In the genomic region with DNA sequence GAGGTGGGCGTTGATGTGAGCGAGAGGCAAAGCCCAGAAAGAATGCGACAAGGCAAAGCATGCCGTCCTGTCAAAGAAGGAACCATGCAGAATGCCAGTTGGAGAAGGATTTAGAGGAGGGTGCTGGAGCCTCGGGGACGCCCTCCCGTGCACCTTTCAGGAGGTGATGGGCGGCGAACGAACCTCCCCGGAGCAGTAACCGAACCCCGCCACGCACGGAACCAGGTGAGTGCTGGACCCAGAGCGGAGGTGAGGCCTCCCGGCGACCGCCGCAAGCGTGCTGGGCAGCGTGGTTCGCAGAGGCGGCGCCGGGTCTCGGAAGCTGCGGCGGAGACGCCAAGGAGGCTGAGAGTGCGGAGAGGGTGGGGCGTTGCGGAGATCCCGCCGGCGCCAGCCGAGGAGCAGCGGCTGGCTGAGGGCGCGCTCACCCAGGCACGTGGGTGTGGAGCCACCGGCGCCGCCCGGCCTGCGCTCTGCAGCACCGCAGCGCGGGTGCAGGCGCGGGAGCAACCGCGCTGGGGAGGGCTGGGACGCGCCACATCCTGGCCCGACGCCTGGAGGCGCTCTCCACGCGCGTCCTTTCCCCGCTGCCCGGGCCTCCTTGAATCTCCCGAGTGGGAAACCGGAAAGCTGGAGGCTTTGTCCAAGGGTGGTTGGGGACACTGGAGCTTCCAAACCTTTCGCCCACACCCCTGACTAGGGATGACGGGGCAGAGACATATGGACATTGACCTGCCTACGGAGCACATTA, we compare ENCODE assay signal across 7 mouse cellular contexts.
DNase-seq lines count a peak whose midpoint lies in the region; ATAC-seq and TF ChIP-seq lines count a peak whose summit lies in the region.

No protein-coding gene starts in this region.

- no peaks in the 10 kb centered on the region for H3K4me1 ChIP-seq in liver, postnatal 0 days (ENCODE audit: insufficient read depth)
- H3K4me1 ChIP-seq in embryonic facial prominence, embryonic 13.5 days, result peaks cover 36% of the 10 kb centered on the region
- H3K4me1 ChIP-seq in heart, postnatal 0 days (ENCODE audit: control insufficient read depth, insufficient read depth), result peaks cover 3% of the 10 kb centered on the region; the same call in 1 of the 2 replicates
- H3K4me1 ChIP-seq in limb, embryonic 13.5 days, result peaks cover 33% of the 10 kb centered on the region

- TF ChIP-seq EP300 in liver, postnatal 0 days (IDR thresholded peaks at IDR 0.05; ENCODE audit: low read depth), result no peak
- no peak for TF ChIP-seq EP300 in heart, postnatal 0 days (IDR thresholded peaks at IDR 0.05; ENCODE audit: low read depth)

- H3K36me3 ChIP-seq in liver, postnatal 0 days (replicated peaks; ENCODE audit: insufficient read depth, low read length), result no peaks in the 10 kb centered on the region
- no peaks in the 10 kb centered on the region for H3K36me3 ChIP-seq in embryonic facial prominence, embryonic 13.5 days
- H3K36me3 ChIP-seq in heart, postnatal 0 days (replicated peaks; ENCODE audit: control insufficient read depth, insufficient read depth, low read length), result no peaks in the 10 kb centered on the region
- H3K36me3 ChIP-seq in limb, embryonic 13.5 days, result no peaks in the 10 kb centered on the region

- no peak overlapping the region for H3K27ac ChIP-seq in liver, postnatal 0 days (ENCODE audit: low read depth)
- no peak overlapping the region for H3K27ac ChIP-seq in embryonic facial prominence, embryonic 13.5 days
- H3K27ac ChIP-seq in heart, postnatal 0 days (ENCODE audit: low read depth), result no peak overlapping the region
- no peak overlapping the region for H3K27ac ChIP-seq in limb, embryonic 13.5 days

- DNase-seq in liver, result peak; percentile 8
- DNase-seq in liver, postnatal 0 days, result no peak
- no peak for DNase-seq in heart, postnatal 0 days (ENCODE audit: low spot score)
- DNase-seq in right cerebral cortex, adult 2 months (ENCODE audit: low spot score in 2 of 2), result peak; percentile 67 to 70
- no peak for DNase-seq in spleen, adult 12 weeks (ENCODE audit: low spot score)

- no peak overlapping the region for H3K4me3 ChIP-seq in liver, postnatal 0 days (ENCODE audit: low read depth, low read length)
- peak overlapping the region; percentile 50 for H3K4me3 ChIP-seq in embryonic facial prominence, embryonic 13.5 days
- H3K4me3 ChIP-seq in heart, postnatal 0 days (ENCODE audit: low read depth, low read length), result peak overlapping the region; percentile 34
- peak overlapping the region; percentile 48 for H3K4me3 ChIP-seq in limb, embryonic 13.5 days

- ATAC-seq in liver, postnatal 0 days, result no peak
- 0 out of 2 replicates have a peak, but pooled peaks have one; percentile 62 for ATAC-seq in embryonic facial prominence, embryonic 13.5 days (ENCODE audit: insufficient number of reproducible peaks, insufficient read depth, low FRiP score, low TSS enrichment, low read depth)
- no peak for ATAC-seq in heart, postnatal 0 days (ENCODE audit: insufficient read depth, low read depth)
- ATAC-seq in limb, embryonic 13.5 days (ENCODE audit: low FRiP score, low read depth), result peak; percentile 38; the same call in 1 of the 2 replicates

- no peak overlapping the region for H3K4me2 ChIP-seq in liver, postnatal 0 days (ENCODE audit: low read depth, low read length)
- peak overlapping the region; percentile 91 for H3K4me2 ChIP-seq in embryonic facial prominence, embryonic 13.5 days
- H3K4me2 ChIP-seq in heart, postnatal 0 days (ENCODE audit: low read depth, low read length), result peak overlapping the region; percentile 55
- peak overlapping the region; percentile 89 for H3K4me2 ChIP-seq in limb, embryonic 13.5 days (replicated peaks)

- no peak overlapping the region for H3K9ac ChIP-seq in liver, postnatal 0 days (replicated peaks)
- H3K9ac ChIP-seq in embryonic facial prominence, embryonic 13.5 days, result peak overlapping the region; percentile 52
- H3K9ac ChIP-seq in heart, postnatal 0 days (replicated peaks; ENCODE audit: low read depth, low read length), result no peak overlapping the region
- H3K9ac ChIP-seq in limb, embryonic 13.5 days, result peak overlapping the region; percentile 45

- no peaks in the 10 kb centered on the region for H3K9me3 ChIP-seq in liver, postnatal 0 days (ENCODE audit: low read length)
- H3K9me3 ChIP-seq in embryonic facial prominence, embryonic 13.5 days, result no peaks in the 10 kb centered on the region
- H3K9me3 ChIP-seq in heart, postnatal 0 days (replicated peaks; ENCODE audit: control insufficient read depth, low read length), result no peaks in the 10 kb centered on the region
- H3K9me3 ChIP-seq in limb, embryonic 13.5 days, result no peaks in the 10 kb centered on the region

- TF ChIP-seq CTCF in liver, postnatal 0 days (IDR thresholded peaks at IDR 0.05; ENCODE audit: low read depth), result no peak
- no peak for TF ChIP-seq CTCF in heart, postnatal 0 days (IDR thresholded peaks at IDR 0.05; ENCODE audit: low read depth)

- WGBS in liver, postnatal 0 days (ENCODE audit: insufficient replicate concordance), result 1% methylated on average over 52 of the region's 68 CpGs
- under 1% methylated on average over 65 of the region's 68 CpGs for WGBS in embryonic facial prominence, embryonic 13.5 days
- 2% methylated on average over 64 of the region's 68 CpGs for WGBS in heart, postnatal 0 days
- WGBS in limb, embryonic 13.5 days, result 1% methylated on average over 64 of the region's 68 CpGs

- peaks cover 70% of the 10 kb centered on the region for H3K27me3 ChIP-seq in liver, postnatal 0 days (ENCODE audit: insufficient read depth, low read length)
- H3K27me3 ChIP-seq in embryonic facial prominence, embryonic 13.5 days, result peaks cover 79% of the 10 kb centered on the region
- H3K27me3 ChIP-seq in heart, postnatal 0 days (ENCODE audit: control insufficient read depth, insufficient read depth, low read length), result peaks cover 79% of the 10 kb centered on the region
- H3K27me3 ChIP-seq in limb, embryonic 13.5 days, result peaks cover 89% of the 10 kb centered on the region

Comparison
In these comparisons a context has a peak if more than half of its experiments do, and no peak if none do; other contexts are left out.
1. DNase-seq: peak in liver (single experiment) and right cerebral cortex, adult 2 months (2 of 2); none in liver, postnatal 0 days (single experiment), heart, postnatal 0 days (single experiment) and spleen, adult 12 weeks (single experiment).
2. ATAC-seq: peak in embryonic facial prominence, embryonic 13.5 days (single experiment) and limb, embryonic 13.5 days (single experiment); none in liver, postnatal 0 days (single experiment) and heart, postnatal 0 days (single experiment).
3. H3K9ac ChIP-seq: peak in embryonic facial prominence, embryonic 13.5 days (single experiment) and limb, embryonic 13.5 days (single experiment); none in liver, postnatal 0 days (single experiment) and heart, postnatal 0 days (single experiment).